Mouse (Mus musculus) MN1 (cell line): Measurements from ENCODE around the gene Pkn1.

Experiments used
- DNase-seq: peaks from one replicate; pipeline ENCODE4 v3.0.0-alpha.2; 2016; ENCODE audit warnings: low spot score

The Pkn1 gene

GRCm38 (mm10) chr8:83684517-83684916 is 14.5 kb downstream of the Pkn1 start:
- DNase-seq, result no peak

DNA sequence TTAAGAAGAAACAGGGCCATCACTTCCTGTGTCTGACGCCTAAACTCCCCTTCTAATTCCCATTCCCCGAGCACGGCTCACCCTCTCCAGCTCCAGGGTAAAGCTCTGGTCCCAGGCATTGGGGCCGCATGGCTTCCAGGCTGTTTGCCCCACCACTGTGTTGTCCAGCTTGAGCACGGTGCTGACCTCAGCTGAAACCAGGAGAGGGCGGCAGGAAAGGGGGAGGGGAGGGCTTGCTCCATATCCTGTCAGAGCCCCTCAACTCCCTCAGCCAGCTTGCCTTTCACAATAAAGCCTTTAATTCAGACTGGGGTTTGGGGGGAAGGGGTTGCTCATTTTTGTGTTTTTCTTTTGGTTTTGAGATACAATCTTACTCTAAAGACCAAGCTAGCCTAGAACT is 17.9 kb downstream of the Pkn1 start:
- DNase-seq, result no peak

DNA sequence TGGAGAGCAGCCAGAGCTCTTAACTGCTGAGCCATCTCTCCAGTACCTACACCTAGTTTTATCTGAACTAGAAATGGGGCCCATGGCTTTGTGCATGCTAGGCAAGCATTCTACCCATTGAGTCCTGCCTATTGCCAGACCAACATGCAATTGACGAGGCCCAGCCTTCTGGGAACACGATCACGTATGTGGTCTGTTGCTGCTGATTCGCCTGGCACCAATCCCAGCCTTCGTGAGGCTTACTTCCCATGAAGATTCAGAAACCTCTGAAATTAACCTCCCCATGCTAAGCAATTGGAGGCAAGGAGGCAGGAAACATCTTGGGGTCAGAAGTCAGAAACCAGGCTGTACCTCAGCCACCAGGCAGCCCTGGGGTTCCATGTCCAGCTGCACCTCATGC is 18.4 kb downstream of the Pkn1 start:
- DNase-seq, result no peak

- DNase-seq, result no peak
Observed at GRCm38 (mm10) chr8:83679866-83680265, 19.1 kb downstream of the Pkn1 start.

- no peak for DNase-seq
Observed at GRCm38 (mm10) chr8:83674497-83674896, 24.5 kb downstream of the Pkn1 start.

- DNase-seq, result no peak
Observed at GRCm38 (mm10) chr8:83672936-83673335, 26.0 kb downstream of the Pkn1 start.

- no peak for DNase-seq
Observed at GRCm38 (mm10) chr8:83669013-83669412, 30.0 kb downstream of the Pkn1 start.

DNA sequence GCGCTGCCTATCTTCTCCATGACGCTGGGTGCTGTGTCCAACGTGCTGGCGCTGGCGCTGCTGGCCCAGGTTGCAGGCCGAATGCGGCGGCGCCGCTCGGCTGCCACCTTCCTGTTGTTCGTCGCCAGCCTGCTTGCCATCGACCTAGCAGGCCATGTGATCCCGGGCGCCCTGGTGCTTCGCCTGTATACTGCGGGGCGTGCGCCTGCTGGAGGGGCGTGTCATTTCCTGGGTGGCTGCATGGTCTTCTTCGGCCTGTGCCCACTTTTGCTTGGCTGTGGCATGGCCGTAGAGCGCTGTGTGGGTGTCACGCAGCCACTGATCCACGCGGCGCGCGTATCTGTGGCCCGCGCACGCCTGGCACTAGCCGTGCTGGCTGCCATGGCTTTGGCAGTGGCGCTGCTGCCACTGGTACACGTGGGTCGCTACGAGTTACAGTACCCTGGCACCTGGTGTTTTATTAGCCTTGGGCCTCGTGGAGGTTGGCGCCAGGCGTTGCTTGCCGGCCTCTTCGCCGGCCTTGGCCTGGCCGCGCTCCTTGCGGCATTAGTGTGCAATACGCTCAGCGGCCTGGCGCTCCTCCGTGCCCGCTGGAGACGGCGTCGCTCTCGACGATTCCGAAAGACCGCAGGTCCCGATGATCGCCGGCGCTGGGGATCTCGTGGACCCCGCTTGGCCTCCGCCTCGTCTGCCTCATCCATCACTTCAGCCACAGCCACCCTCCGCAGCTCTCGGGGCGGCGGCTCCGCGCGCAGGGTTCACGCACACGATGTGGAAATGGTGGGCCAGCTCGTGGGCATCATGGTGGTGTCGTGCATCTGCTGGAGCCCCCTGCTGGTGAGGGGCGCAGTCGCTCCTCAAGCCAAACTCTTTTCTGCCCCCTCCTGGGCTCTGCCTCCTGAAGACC is 30.7 kb downstream of the Pkn1 start:
- DNase-seq, result no peak

- no peak for DNase-seq
Observed at GRCm38 (mm10) chr8:83667526-83667925, 31.5 kb downstream of the Pkn1 start.

GRCm38 (mm10) chr8:83666866-83667234 is 32.1 kb downstream of the Pkn1 start:
- DNase-seq, result peak; percentile 84

GRCm38 (mm10) chr8:83665969-83666865 is 32.8 kb downstream of the Pkn1 start, which contains the start of gene Ptger1:
Ptger1 (plus strand) TSS chr8:83666678.
- peak; percentile 74 for DNase-seq

DNA sequence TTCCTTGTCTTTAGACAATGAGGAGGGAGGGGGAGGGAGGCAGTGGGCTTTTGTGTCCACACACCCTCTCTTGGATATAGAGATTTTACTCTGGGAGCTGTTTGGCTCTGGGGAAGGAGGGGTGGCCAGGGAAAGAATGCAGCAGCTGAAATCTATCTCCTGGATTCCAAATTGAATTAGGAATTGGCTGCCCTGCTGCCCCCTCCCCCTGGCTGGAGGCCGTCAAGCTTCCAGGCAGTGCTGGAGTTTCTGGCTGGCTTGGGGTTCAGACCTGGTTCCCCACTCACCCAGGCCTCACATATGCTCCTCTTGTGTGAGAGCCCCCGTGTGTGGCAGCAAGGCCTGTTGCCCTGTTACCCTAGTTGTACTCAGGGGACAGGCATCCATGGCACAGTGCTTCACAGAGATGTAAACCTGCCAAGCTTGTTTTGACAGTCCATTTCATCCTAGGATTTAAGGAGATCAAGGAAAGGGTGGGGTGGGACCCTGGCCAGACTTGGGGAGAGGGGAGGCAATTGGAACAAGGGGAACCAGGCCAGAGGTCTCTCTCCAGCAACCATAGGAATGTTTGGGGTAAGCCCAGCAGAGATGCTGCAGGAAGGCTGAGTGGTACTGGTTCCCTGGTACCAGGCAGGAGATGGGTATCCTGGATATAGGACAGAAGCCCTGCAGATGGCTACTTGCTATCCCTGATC is 33.9 kb downstream of the Pkn1 start:
- DNase-seq, result peak; percentile 38

DNA sequence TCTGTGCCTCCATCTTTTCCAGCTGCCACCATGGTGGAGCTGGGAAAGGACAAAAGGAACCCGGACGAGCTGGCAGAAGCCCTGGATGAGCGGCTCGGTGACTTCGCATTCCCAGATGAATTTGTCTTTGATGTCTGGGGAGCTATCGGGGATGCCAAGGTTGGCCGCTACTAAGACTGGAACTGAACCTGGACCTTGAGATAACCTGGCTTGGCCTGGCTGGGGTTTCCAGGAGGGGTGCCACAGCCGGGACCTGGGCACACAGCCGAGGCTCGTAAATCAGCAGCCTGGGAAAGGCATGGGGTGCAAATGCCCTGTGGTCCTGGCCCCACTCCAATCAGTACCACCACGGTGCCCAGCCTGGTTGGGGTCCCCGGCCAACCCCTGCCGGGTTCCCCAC is 34.9 kb downstream of the Pkn1 start:
- no peak for DNase-seq

DNA sequence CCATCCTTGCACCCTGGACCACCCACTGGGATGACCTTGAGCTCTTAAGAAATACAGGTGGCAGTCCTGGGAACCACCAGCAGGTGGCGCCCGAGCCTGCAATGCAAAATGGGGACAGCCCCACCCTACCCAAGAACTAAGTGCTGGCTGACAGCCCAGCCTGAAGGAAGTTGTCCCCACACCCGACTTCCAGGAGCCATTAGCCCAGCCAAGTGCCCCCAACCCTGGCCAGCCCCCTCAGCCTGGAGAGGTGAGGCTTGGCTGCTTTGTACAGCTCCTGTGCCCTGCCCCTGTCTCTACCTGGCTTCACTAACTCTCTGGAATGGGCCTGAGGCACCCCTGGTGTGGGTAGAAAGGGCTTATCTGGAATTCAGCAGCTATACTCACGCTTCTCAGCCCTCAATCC is 36.6 kb downstream of the Pkn1 start:
- peak; percentile 88 for DNase-seq

- no peak for DNase-seq
Observed at GRCm38 (mm10) chr8:83660995-83661680, 37.8 kb downstream of the Pkn1 start.

- DNase-seq, result no peak
Observed at GRCm38 (mm10) chr8:83660545-83660944, 38.4 kb downstream of the Pkn1 start.

DNA sequence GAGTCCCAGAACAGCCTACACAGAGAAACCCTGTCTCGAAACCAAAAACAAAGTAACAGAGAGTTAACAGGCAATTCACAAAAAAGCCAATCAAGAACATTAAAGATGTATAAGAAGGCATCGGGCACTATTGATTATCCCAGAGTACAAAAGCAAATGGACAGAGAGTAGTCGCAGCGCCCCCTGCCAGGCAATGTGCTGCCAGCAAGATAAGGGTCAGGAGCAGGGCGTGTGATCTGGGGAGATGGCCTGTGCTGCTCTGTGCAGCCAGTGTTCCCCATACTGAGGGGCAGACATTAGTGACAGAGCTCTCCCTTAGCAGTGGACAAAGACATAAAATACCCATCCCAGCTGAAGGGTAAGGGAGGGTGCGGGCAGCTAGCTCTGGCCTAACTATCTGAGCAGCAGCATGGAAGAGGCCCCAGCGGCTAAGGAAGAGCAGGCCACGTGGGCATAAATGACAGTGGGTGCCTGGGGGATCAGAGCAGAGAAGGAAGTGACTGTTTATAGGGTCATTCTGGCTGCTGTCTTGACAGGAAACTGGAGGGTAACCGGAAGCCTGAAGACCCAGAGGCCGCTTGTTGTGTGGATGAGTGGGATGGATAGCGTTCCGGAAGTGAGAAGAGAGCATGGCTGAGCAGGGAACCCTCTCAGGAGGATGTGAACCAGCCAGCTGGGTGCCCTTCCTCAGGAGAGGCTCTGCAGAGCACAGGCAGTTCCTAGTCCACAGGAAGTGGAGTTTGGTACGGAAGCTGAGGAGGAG is 42.3 kb downstream of the Pkn1 start:
- DNase-seq, result no peak

- DNase-seq, result no peak
Observed at GRCm38 (mm10) chr8:83656043-83656442, 42.9 kb downstream of the Pkn1 start.

- DNase-seq, result no peak
Observed at GRCm38 (mm10) chr8:83654725-83655124, 44.3 kb downstream of the Pkn1 start.

DNA sequence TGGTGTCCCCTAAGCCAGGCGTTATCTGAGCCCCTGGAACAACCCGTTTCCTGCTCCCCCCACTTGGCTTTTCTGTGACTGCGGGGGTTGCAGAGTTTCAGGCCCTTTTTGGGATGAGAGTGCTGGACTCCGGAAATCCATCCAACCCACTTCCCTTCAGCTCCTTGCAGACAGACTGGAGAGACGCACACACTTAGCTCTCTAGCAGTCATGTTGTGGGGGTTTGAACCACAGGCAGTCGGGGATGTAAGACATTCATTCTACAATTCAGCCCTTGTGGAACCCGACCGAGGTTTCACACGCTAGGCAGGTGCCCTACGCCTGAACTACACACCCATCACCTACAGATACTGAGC is 45.3 kb downstream of the Pkn1 start:
- DNase-seq, result no peak
